Mouse (Mus musculus) B cell, adult 2 months (primary cell): ENCODE data around the gene Krtap4-2.
"Not testable (repeated sequence)": the region's sequence is repeated elsewhere in the genome, so short reads cannot be mapped to it uniquely, and the experiment has no call there.

Experiments
- DNase-seq, 2 experiments: peaks; one replicate each; pipeline ENCODE4 v3.0.0; 2022

Krtap4-2 gene

GRCm38 (mm10) chr11:99634653-99635134, at the start of gene Krtap4-2:
Gene Krtap4-2 (minus strand): TSS chr11:99635084.
- no peak for DNase-seq

- no peak for DNase-seq
Measured at GRCm38 (mm10) chr11:99683481-99683880, 48.6 kb upstream of the Krtap4-2 start.

- no peak for DNase-seq
Measured at GRCm38 (mm10) chr11:99665860-99666259, 31.0 kb upstream of the Krtap4-2 start, which contains the start of gene Krtap4-6. Gene Krtap4-6 (minus strand): TSS chr11:99665960.

- no peak for DNase-seq
Measured at GRCm38 (mm10) chr11:99662802-99663201, 27.9 kb upstream of the Krtap4-2 start.

GRCm38 (mm10) chr11:99659256-99659655, 24.4 kb upstream of the Krtap4-2 start:
- DNase-seq: no peak

GRCm38 (mm10) chr11:99658467-99659010, 23.7 kb upstream of the Krtap4-2 start, which contains the start of gene Gm11563:
Gene Gm11563 (minus strand): TSS chr11:99658960.
- not testable (repeated sequence) for DNase-seq

GRCm38 (mm10) chr11:99657051-99657450, 22.2 kb upstream of the Krtap4-2 start:
- DNase-seq: no peak

- no peak for DNase-seq
Measured at GRCm38 (mm10) chr11:99650136-99650535, 15.3 kb upstream of the Krtap4-2 start, which contains the start of gene Gm11555. Gene Gm11555 (minus strand): TSS chr11:99650236.

GRCm38 (mm10) chr11:99646444-99646843, 11.6 kb upstream of the Krtap4-2 start:
- DNase-seq: no peak

- DNase-seq: no peak
Measured at GRCm38 (mm10) chr11:99644351-99644750, 9.5 kb upstream of the Krtap4-2 start.

GRCm38 (mm10) chr11:99643635-99644139, 8.8 kb upstream of the Krtap4-2 start, which contains the start of gene Krtap4-7:
Gene Krtap4-7 (minus strand): TSS chr11:99644089.
- DNase-seq: not testable (repeated sequence)

- no peak for DNase-seq
Measured at GRCm38 (mm10) chr11:99640926-99641325, 6.0 kb upstream of the Krtap4-2 start.

GRCm38 (mm10) chr11:99637086-99637485, 2.2 kb upstream of the Krtap4-2 start:
- DNase-seq: no peak

- no peak for DNase-seq
Measured at GRCm38 (mm10) chr11:99633293-99633692, 1.6 kb downstream of the Krtap4-2 start.

- DNase-seq: no peak
Measured at GRCm38 (mm10) chr11:99630890-99631289, 4.0 kb downstream of the Krtap4-2 start.

GRCm38 (mm10) chr11:99628138-99628537, 6.7 kb downstream of the Krtap4-2 start, which contains the start of gene Krtap4-1:
Gene Krtap4-1 (minus strand): TSS chr11:99628238.
- no peak for DNase-seq

- no peak for DNase-seq
Measured at GRCm38 (mm10) chr11:99620335-99620734, 14.5 kb downstream of the Krtap4-2 start, which contains the start of gene Gm11562. Gene Gm11562 (minus strand): TSS chr11:99620435.

GRCm38 (mm10) chr11:99614796-99615363, 20.0 kb downstream of the Krtap4-2 start, which contains the start of gene Krtap2-4:
Gene Krtap2-4 (minus strand): TSS chr11:99614846.
- DNase-seq: no peak

GRCm38 (mm10) chr11:99610089-99610488, 24.8 kb downstream of the Krtap4-2 start, which contains the start of gene Gm11937:
Gene Gm11937 (minus strand): TSS chr11:99610189.
- not testable (repeated sequence) for DNase-seq

GRCm38 (mm10) chr11:99609126-99609525, 25.8 kb downstream of the Krtap4-2 start:
- DNase-seq: no peak

GRCm38 (mm10) chr11:99603208-99603607, 31.7 kb downstream of the Krtap4-2 start, which contains the start of gene Gm11938:
Gene Gm11938 (minus strand): TSS chr11:99603308.
- not testable (repeated sequence) for DNase-seq

- not testable (repeated sequence) for DNase-seq
Measured at GRCm38 (mm10) chr11:99597742-99598141, 37.1 kb downstream of the Krtap4-2 start, which contains the start of gene Krtap9-3. Gene Krtap9-3 (minus strand): TSS chr11:99598105.

GRCm38 (mm10) chr11:99590981-99591380, 43.9 kb downstream of the Krtap4-2 start, which contains the start of gene Krtap1-3:
Gene Krtap1-3 (minus strand): TSS chr11:99591339.
- DNase-seq: no peak
